Mouse (Mus musculus): ENCODE measurements around the gene Abcb1a.
"Not testable (repeated sequence)": the region's sequence is repeated elsewhere in the genome, so short reads cannot be mapped to it uniquely, and the experiment has no call there.

The Abcb1a gene

GRCm38 (mm10) chr5:8732639-8733038 lies 72.8 kb downstream of the Abcb1a start:
- no peak for DNase-seq

GRCm38 (mm10) chr5:8733307-8733706 lies 73.4 kb downstream of the Abcb1a start:
- DNase-seq: not testable (repeated sequence)

- no peak for DNase-seq
Observed at GRCm38 (mm10) chr5:8736389-8736788, 76.5 kb downstream of the Abcb1a start.

GRCm38 (mm10) chr5:8737062-8737461 lies 77.2 kb downstream of the Abcb1a start:
- DNase-seq: no peak

GRCm38 (mm10) chr5:8747244-8747643 lies 87.4 kb downstream of the Abcb1a start:
- not testable (repeated sequence) for DNase-seq

GRCm38 (mm10) chr5:8772866-8773265 lies 113.0 kb downstream of the Abcb1a start:
- DNase-seq: no peak

GRCm38 (mm10) chr5:8778311-8778710 lies 118.4 kb downstream of the Abcb1a start:
- DNase-seq: no peak

- DNase-seq: no peak
Observed at GRCm38 (mm10) chr5:8778751-8779150, 118.9 kb downstream of the Abcb1a start.

- DNase-seq: peak; percentile 51
Observed at GRCm38 (mm10) chr5:8792281-8792680, 132.4 kb downstream of the Abcb1a start.
